Mouse (Mus musculus): ENCODE data around the gene Pdcd2. TPM values are rescaled to one million over a fixed set of nuclear protein-coding genes. Genes with fewer than 3 reads are reported as not detected.

Gene Pdcd2
- polyA plus RNA-seq (2012; rRNA removed) = 8.5 and 9.0 TPM in 2 replicates

DNA sequence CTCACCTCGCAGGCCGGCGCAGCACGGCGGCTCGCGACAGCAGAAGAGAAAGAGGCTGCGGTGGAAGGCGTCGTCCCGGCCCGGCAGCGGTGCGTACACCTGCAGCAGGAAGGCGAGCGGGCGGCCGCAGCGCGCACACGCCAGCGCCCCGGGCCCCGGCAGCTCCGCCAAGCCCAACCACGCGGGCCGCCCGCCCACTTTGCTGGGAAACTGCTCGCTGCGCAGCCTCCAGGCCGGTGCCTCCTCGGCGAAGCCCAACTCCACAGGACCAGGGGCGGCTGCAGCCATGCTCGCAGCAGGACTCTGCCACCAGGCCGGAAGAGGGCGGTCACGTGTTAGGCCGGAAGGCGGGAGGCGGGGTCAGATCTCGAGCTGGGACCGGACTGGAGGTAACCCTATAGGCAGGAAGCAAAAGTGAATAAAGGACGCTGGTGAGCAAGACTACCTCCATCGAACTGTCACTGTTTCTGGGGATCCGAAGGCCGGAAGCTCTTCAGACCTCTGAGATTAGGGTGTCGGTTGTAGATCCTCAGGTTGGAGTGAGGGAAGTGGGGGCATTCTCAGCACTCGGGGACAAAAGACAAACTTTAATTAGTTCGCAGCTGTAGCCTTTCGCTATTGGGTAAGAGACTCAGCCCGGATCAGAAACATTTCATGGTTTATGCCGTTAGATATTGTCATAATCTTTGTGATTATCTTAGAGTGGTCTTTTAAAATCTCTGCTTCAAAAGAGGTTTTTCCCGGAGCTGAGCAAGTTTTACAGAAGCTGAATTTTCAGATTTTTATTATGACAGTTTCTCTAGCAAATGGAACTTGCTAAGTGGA is at the start of gene Pdcd2:
Gene Pdcd2 (minus strand): TSS at position 316 of the 825 bp plus-strand sequence.
- peak; percentile 91 for TF ChIP-seq POLR2A (IDR thresholded peaks at IDR 0.05; ENCODE audit: control insufficient read depth, low read depth, low read length)
- 0 out of 2 replicates have a peak, but pooled peaks have one; percentile 5 for TF ChIP-seq CTCF (IDR thresholded peaks at IDR 0.05; ENCODE audit: control insufficient read depth, insufficient read depth, insufficient replicate concordance, low read depth, low read length)
- H3K4me3 ChIP-seq (ENCODE audit: control insufficient read depth, low read depth, low read length) = peak within 1 kb of the TSS; percentile 90
- H3K4me1 ChIP-seq (ENCODE audit: control insufficient read depth, insufficient read depth, low read length) = peaks cover 2% of the 10 kb centered on the region
- H3K36me3 ChIP-seq (ENCODE audit: control insufficient read depth, insufficient read depth, low read length) = no peaks in the 10 kb centered on the region
- H3K27ac ChIP-seq (ENCODE audit: control insufficient read depth, insufficient read depth, low read depth, low read length) = peak within 1 kb of the TSS; percentile 86
- H3K27me3 ChIP-seq (ENCODE audit: control insufficient read depth, insufficient read depth, low read length) = no peaks in the 10 kb centered on the region

DNA sequence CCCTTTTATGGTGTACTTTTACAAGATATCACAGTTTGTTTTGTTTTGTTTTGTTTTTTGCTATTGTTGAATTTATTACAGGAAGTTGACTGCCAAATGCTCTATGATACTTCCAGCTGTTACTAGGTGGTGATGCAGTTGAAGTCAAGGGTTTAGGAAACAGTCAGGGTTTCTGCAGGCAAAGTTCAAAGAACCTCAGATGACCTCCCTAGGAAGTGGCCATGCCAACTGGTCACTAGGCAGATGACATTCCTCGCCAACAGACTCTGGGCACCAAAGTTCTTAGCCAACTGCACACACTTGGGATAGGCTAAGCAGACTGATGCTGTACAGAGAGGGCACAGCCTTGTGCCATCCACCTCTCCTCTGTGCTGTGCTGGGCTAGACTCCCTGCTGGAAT is 48.0 kb upstream of the Pdcd2 start:
- TF ChIP-seq POLR2A (IDR thresholded peaks at IDR 0.05; ENCODE audit: control insufficient read depth, low read depth, low read length) = no peak
- no peak for TF ChIP-seq CTCF (IDR thresholded peaks at IDR 0.05; ENCODE audit: control insufficient read depth, insufficient read depth, insufficient replicate concordance, low read depth, low read length)
- Histone ChIP-seq H3K27me3 (ENCODE audit: control insufficient read depth, insufficient read depth, low read length) (no peaks in the 10 kb centered on the region), H3K36me3 (ENCODE audit: control insufficient read depth, insufficient read depth, low read length) (no peaks in the 10 kb centered on the region), H3K27ac (ENCODE audit: control insufficient read depth, insufficient read depth, low read depth, low read length) (no peak overlapping the region), H3K4me1 (ENCODE audit: control insufficient read depth, insufficient read depth, low read length) (no peaks in the 10 kb centered on the region), H3K4me3 (ENCODE audit: control insufficient read depth, low read depth, low read length) (no peak overlapping the region)

DNA sequence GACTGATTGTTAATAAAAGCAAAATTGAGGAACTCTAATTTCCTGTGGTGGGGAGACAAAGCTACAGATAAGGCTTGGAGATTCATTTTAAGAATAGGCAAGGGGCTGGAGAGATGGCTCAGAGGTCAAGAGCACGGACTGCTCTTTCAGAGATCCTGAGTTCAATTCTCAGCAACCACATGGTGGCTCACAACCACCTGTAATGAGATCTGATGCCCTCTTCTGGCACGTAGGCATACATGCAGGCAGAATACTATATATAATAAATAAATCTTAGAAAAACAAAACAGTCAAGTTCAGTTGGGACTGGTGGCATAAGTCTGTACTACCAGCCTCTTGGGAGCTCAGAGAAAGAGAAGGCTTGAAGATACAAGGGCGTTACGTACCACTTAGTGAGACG is 39.8 kb upstream of the Pdcd2 start:
- H3K27ac ChIP-seq (ENCODE audit: control insufficient read depth, insufficient read depth, low read depth, low read length) = no peak overlapping the region
- no peaks in the 10 kb centered on the region for H3K36me3 ChIP-seq (ENCODE audit: control insufficient read depth, insufficient read depth, low read length)
- H3K4me1 ChIP-seq (ENCODE audit: control insufficient read depth, insufficient read depth, low read length) = peaks cover 10% of the 10 kb centered on the region
- H3K27me3 ChIP-seq (ENCODE audit: control insufficient read depth, insufficient read depth, low read length) = no peaks in the 10 kb centered on the region
- TF ChIP-seq CTCF (IDR thresholded peaks at IDR 0.05; ENCODE audit: control insufficient read depth, insufficient read depth, insufficient replicate concordance, low read depth, low read length) (no peak), POLR2A (IDR thresholded peaks at IDR 0.05; ENCODE audit: control insufficient read depth, low read depth, low read length) (no peak)
- no peak overlapping the region for H3K4me3 ChIP-seq (ENCODE audit: control insufficient read depth, low read depth, low read length)

DNA sequence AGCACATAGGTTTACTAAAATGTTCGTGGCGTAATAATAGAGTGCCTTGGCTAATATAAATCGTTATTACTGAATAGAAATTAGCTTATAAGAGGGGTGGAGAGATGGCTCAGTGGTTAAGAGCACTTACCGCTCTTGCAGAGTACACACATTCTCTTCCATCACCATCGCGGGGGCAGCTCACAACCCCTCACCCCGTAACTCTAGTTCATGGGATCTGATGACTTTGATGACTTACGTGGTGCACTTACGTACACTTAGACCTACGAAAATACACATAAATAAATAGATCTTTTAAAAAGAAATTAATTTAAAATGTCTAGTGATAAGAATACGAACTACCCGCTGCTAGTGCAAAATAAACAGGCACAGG is 37.8 kb upstream of the Pdcd2 start:
- Histone ChIP-seq H3K4me1 (ENCODE audit: control insufficient read depth, insufficient read depth, low read length) (peaks cover 10% of the 10 kb centered on the region), H3K27me3 (ENCODE audit: control insufficient read depth, insufficient read depth, low read length) (no peaks in the 10 kb centered on the region), H3K36me3 (ENCODE audit: control insufficient read depth, insufficient read depth, low read length) (no peaks in the 10 kb centered on the region), H3K4me3 (ENCODE audit: control insufficient read depth, low read depth, low read length) (peak overlapping the region; percentile 79), H3K27ac (ENCODE audit: control insufficient read depth, insufficient read depth, low read depth, low read length) (0 out of 2 replicates have a peak overlapping the region, but pooled peaks have one; percentile 21)
- TF ChIP-seq CTCF (IDR thresholded peaks at IDR 0.05; ENCODE audit: control insufficient read depth, insufficient read depth, insufficient replicate concordance, low read depth, low read length) (no peak), POLR2A (IDR thresholded peaks at IDR 0.05; ENCODE audit: control insufficient read depth, low read depth, low read length) (no peak)

DNA sequence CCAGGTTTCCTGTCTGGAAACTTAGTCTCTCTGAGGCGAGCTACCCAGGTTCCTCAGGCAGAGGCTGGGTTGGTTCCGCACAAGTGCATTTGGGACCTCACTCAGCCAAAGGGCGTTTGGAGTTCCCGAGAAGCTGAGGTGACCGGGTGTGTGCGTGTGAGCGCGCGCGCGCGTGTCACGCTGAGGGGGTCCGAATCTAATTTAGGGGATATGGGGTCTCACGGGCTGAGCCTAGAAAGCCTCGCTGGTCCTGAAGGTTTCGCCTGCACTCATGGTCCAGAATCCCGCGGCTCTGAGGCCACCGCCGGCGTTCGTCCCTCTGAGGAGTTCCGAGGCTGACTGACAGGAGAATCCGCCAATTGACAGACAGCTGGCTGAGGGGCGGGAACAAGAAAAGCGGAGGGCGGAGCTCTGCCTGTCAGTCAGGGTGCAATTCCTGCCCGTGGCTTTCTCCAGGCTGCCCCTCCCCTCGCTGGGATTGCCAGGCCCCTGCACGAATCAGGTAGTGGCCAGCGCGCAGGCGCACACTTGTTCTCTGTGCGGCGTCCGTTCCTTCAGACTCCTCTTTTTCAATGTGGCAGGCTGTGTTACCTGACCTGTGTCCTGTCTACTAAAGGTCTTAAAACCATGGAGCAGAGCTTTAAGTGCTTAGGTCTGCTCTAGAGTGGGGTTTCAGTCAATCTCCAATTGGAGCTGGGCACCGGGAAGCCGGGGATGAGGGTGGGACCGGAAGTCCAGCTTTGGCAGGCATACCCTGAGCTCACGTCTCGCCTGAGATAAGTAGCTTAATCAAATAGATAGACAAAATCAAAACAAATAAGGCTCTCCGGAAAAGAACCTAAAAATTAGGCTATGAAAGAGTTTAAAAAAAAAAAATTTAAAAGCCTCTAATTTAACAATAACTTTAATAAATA is 37.2 kb upstream of the Pdcd2 start, which contains the start of gene Prdm9:
Gene Prdm9 (minus strand): TSS at position 341 of the 914 bp plus-strand sequence.
- peak within 1 kb of the TSS; percentile 95 for H3K4me3 ChIP-seq (ENCODE audit: control insufficient read depth, low read depth, low read length)
- H3K36me3 ChIP-seq (ENCODE audit: control insufficient read depth, insufficient read depth, low read length) = no peaks in the 10 kb centered on the region
- peak within 1 kb of the TSS; percentile 99 for H3K27ac ChIP-seq (ENCODE audit: control insufficient read depth, insufficient read depth, low read depth, low read length)
- H3K27me3 ChIP-seq (ENCODE audit: control insufficient read depth, insufficient read depth, low read length) = no peaks in the 10 kb centered on the region
- TF ChIP-seq CTCF (IDR thresholded peaks at IDR 0.05; ENCODE audit: control insufficient read depth, insufficient read depth, insufficient replicate concordance, low read depth, low read length) (no peak), POLR2A (IDR thresholded peaks at IDR 0.05; ENCODE audit: control insufficient read depth, low read depth, low read length) (peak; percentile 76; the same call in 1 of the 2 replicates)
- peaks cover 10% of the 10 kb centered on the region for H3K4me1 ChIP-seq (ENCODE audit: control insufficient read depth, insufficient read depth, low read length)

- TF ChIP-seq CTCF (IDR thresholded peaks at IDR 0.05; ENCODE audit: control insufficient read depth, insufficient read depth, insufficient replicate concordance, low read depth, low read length) (no peak), POLR2A (IDR thresholded peaks at IDR 0.05; ENCODE audit: control insufficient read depth, low read depth, low read length) (no peak)
- Histone ChIP-seq H3K36me3 (ENCODE audit: control insufficient read depth, insufficient read depth, low read length) (no peaks in the 10 kb centered on the region), H3K27ac (ENCODE audit: control insufficient read depth, insufficient read depth, low read depth, low read length) (no peak overlapping the region), H3K4me3 (ENCODE audit: control insufficient read depth, low read depth, low read length) (no peak overlapping the region), H3K4me1 (ENCODE audit: control insufficient read depth, insufficient read depth, low read length) (peaks cover 9% of the 10 kb centered on the region), H3K27me3 (ENCODE audit: control insufficient read depth, insufficient read depth, low read length) (no peaks in the 10 kb centered on the region)
These were observed 32.8 kb upstream of the Pdcd2 start for GRCm38 (mm10) chr17:15559946-15560345.

DNA sequence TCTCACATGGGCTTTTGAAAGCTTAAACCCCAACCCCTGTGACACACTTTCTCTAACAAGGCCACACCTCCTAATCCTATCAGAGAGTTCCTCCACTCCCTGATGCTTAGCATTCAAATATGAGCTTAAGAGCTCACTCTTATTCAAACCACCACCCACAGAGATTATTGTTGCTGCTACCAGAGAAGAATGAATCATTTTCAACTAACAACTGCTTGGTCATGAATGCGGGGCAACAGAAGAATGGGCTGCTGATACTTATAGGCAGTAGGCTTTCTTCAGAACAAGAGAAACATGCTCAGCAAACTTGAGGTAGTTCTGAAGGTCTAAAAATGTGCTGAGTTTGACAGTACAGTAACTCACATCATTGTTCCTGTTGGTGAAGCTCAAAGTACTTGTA is 22.6 kb upstream of the Pdcd2 start:
- H3K4me3 ChIP-seq (ENCODE audit: control insufficient read depth, low read depth, low read length) = no peak overlapping the region
- H3K27me3 ChIP-seq (ENCODE audit: control insufficient read depth, insufficient read depth, low read length) = no peaks in the 10 kb centered on the region
- H3K27ac ChIP-seq (ENCODE audit: control insufficient read depth, insufficient read depth, low read depth, low read length) = no peak overlapping the region
- no peaks in the 10 kb centered on the region for H3K36me3 ChIP-seq (ENCODE audit: control insufficient read depth, insufficient read depth, low read length)
- H3K4me1 ChIP-seq (ENCODE audit: control insufficient read depth, insufficient read depth, low read length) = no peaks in the 10 kb centered on the region
- no peak for TF ChIP-seq CTCF (IDR thresholded peaks at IDR 0.05; ENCODE audit: control insufficient read depth, insufficient read depth, insufficient replicate concordance, low read depth, low read length)
- TF ChIP-seq POLR2A (IDR thresholded peaks at IDR 0.05; ENCODE audit: control insufficient read depth, low read depth, low read length) = no peak
